Mouse (Mus musculus) myocyte (in vitro differentiated cells): Measurements from ENCODE around the gene Elmsan1. TPM values are rescaled to one million over a fixed set of nuclear protein-coding genes. Genes with fewer than 3 reads are reported as not detected.
A peak's percentile ranks its signal among the peaks of the same experiment; 100 is the strongest.

Experiments used
- H3K27me3 ChIP-seq: one replicate; pipeline ENCODE4 v1.6.1; 2011; ENCODE audit not compliant: control insufficient read depth, insufficient read depth, insufficient read length
- H3K36me3 ChIP-seq: one replicate; pipeline ENCODE4 v1.6.1; 2011; ENCODE audit not compliant: control insufficient read depth, insufficient read depth
- H3K4me2 ChIP-seq: one replicate; pipeline ENCODE4 v1.6.1; 2011; ENCODE audit warnings: low read depth, control low read depth
- H3K4me3 ChIP-seq: one replicate; pipeline ENCODE4 v1.5.1; 2011; ENCODE audit warnings: mild to moderate bottlenecking, control low read depth, moderate library complexity
- H3K79me2 ChIP-seq: one replicate; pipeline ENCODE4 v1.6.1; 2011; ENCODE audit not compliant: control insufficient read depth, insufficient read depth
- H3ac ChIP-seq: one replicate; pipeline ENCODE4 v1.6.1; 2011; ENCODE audit not compliant: control insufficient read depth, insufficient read length
- CEBPB ChIP-seq: IDR thresholded peaks from 2 replicates; pipeline ENCODE4 v1.6.1; 2011; ENCODE audit warnings: mild to moderate bottlenecking, moderate library complexity; ENCODE audit not compliant: poor library complexity, insufficient read depth, severe bottlenecking
- E2F4 ChIP-seq: IDR thresholded peaks from one replicate; pipeline ENCODE4 v1.6.1; 2011; ENCODE audit warnings: mild to moderate bottlenecking, control low read depth, moderate library complexity; ENCODE audit not compliant: insufficient read depth
- MAX ChIP-seq: IDR thresholded peaks from one replicate; pipeline ENCODE4 v1.6.1; 2011; ENCODE audit warnings: low read depth, mild to moderate bottlenecking, control low read depth
- MYOD1 ChIP-seq, 3 experiments: IDR thresholded peaks; one replicate each; pipeline ENCODE4 v1.6.1; 2011; ENCODE audit warnings: control low read depth in 2 of 3, low read depth in 2 of 3, mild to moderate bottlenecking in 2 of 3, moderate library complexity in 1 of 3; ENCODE audit not compliant: insufficient read length in 2 of 3, control insufficient read depth in 1 of 3
- MYOG ChIP-seq, 3 experiments: IDR thresholded peaks; one replicate each; pipeline ENCODE4 v1.6.1; 2011; ENCODE audit warnings: control low read depth in 2 of 3, low read depth in 2 of 3, mild to moderate bottlenecking in 2 of 3; ENCODE audit not compliant: insufficient read length in 2 of 3, control insufficient read depth in 1 of 3, insufficient read depth in 1 of 3
- POLR2A ChIP-seq: IDR thresholded peaks from one replicate; pipeline ENCODE4 v1.6.1; 2011; ENCODE audit warnings: low read depth, mild to moderate bottlenecking, control low read depth, moderate library complexity; ENCODE audit not compliant: insufficient read length
- POLR2AphosphoS2 ChIP-seq: IDR thresholded peaks from one replicate; pipeline ENCODE4 v1.6.1; 2011; ENCODE audit warnings: low read depth, control low read depth; ENCODE audit not compliant: insufficient read length
- REST ChIP-seq: IDR thresholded peaks from one replicate; pipeline ENCODE4 v1.6.1; 2011; ENCODE audit warnings: mild to moderate bottlenecking, control low read depth, moderate library complexity; ENCODE audit not compliant: insufficient read depth, insufficient read length
- SRF ChIP-seq: IDR thresholded peaks from one replicate; pipeline ENCODE4 v1.6.1; 2011; ENCODE audit warnings: low read depth; ENCODE audit not compliant: control insufficient read depth, insufficient read length
- TCF12 ChIP-seq: IDR thresholded peaks from one replicate; pipeline ENCODE4 v1.6.1; 2011; ENCODE audit warnings: mild to moderate bottlenecking, control low read depth; ENCODE audit not compliant: poor library complexity, insufficient read depth, severe bottlenecking
- TCF3 ChIP-seq: IDR thresholded peaks from one replicate; pipeline ENCODE4 v1.6.1; 2011; ENCODE audit warnings: low read depth, control low read depth; ENCODE audit not compliant: insufficient read length
- USF1 ChIP-seq: IDR thresholded peaks from one replicate; pipeline ENCODE4 v1.6.1; 2011; ENCODE audit warnings: low read depth, mild to moderate bottlenecking, control low read depth, moderate library complexity
- polyA plus RNA-seq: library from polyadenylated mRNA; unstranded; fragments of >200 nt; fragmentation: generic; extraction: Trizol; gene quantifications from one replicate; pipeline ENCODE4 v1.2.1, GENCODE M21; 2012; ENCODE audit warnings: missing spikeins

Elmsan1 gene
- polyA plus RNA-seq, 1 experiment: 13.7 TPM

- peaks cover 9% of the 10 kb centered on the region for H3K36me3 ChIP-seq
- H3K4me3 ChIP-seq: no peak overlapping the region
- no peaks in the 10 kb centered on the region for H3K27me3 ChIP-seq
- peak overlapping the region; percentile 98 for H3K4me2 ChIP-seq
- H3K79me2 ChIP-seq: peaks cover 87% of the 10 kb centered on the region
- TF ChIP-seq TCF3: no peak
- no peak for TF ChIP-seq POLR2AphosphoS2
- TF ChIP-seq MYOD1 (IDR thresholded peaks at IDR 0.05; ENCODE audit: control insufficient read depth in 1 of 3, insufficient read length in 2 of 3, low read depth in 2 of 3): no peak
- no peak for TF ChIP-seq REST
- TF ChIP-seq SRF: no peak
- TF ChIP-seq MYOG (IDR thresholded peaks at IDR 0.05; ENCODE audit: control insufficient read depth in 1 of 3, insufficient read depth in 1 of 3, insufficient read length in 2 of 3, low read depth in 2 of 3): no peak
- no peak for TF ChIP-seq MAX
- no peak for TF ChIP-seq USF1
- TF ChIP-seq TCF12: no peak
- TF ChIP-seq CEBPB: no peak
- no peak for TF ChIP-seq E2F4
- no peak for TF ChIP-seq POLR2A
- no peak overlapping the region for H3ac ChIP-seq
Measured at GRCm38 (mm10) chr12:84176886-84177765, 41.6 kb downstream of the Elmsan1 start.

- Histone ChIP-seq H3ac (no peak overlapping the region), H3K27me3 (no peaks in the 10 kb centered on the region), H3K36me3 (peaks cover 16% of the 10 kb centered on the region), H3K4me3 (peak overlapping the region; percentile 21), H3K4me2 (peak overlapping the region; percentile 98), H3K79me2 (peaks cover 87% of the 10 kb centered on the region)
- peak; percentile 17 for TF ChIP-seq POLR2A
- peak; percentile 67 for TF ChIP-seq USF1
- TF ChIP-seq REST: no peak
- TF ChIP-seq TCF3: no peak
Measured at GRCm38 (mm10) chr12:84176126-84176769, 42.4 kb downstream of the Elmsan1 start.

- TF ChIP-seq POLR2A (peak; percentile 49), E2F4 (no peak), POLR2AphosphoS2 (no peak), MYOG (IDR thresholded peaks at IDR 0.05; ENCODE audit: control insufficient read depth in 1 of 3, insufficient read depth in 1 of 3, insufficient read length in 2 of 3, low read depth in 2 of 3) (no peak), REST (no peak), USF1 (no peak), TCF3 (no peak), MAX (no peak), CEBPB (no peak)
- H3K4me3 ChIP-seq: peak overlapping the region; percentile 21
- peaks cover 87% of the 10 kb centered on the region for H3K79me2 ChIP-seq
- H3ac ChIP-seq: no peak overlapping the region
- peak overlapping the region; percentile 98 for H3K4me2 ChIP-seq
- peaks cover 20% of the 10 kb centered on the region for H3K36me3 ChIP-seq
- no peaks in the 10 kb centered on the region for H3K27me3 ChIP-seq
Measured at GRCm38 (mm10) chr12:84175659-84176061, 43.0 kb downstream of the Elmsan1 start.

- Histone ChIP-seq H3K79me2 (peaks cover 87% of the 10 kb centered on the region), H3K27me3 (no peaks in the 10 kb centered on the region), H3K36me3 (peaks cover 20% of the 10 kb centered on the region), H3K4me2 (peak overlapping the region; percentile 98), H3K4me3 (peak overlapping the region; percentile 21), H3ac (no peak overlapping the region)
- TF ChIP-seq SRF: no peak
- TF ChIP-seq MYOG (IDR thresholded peaks at IDR 0.05; ENCODE audit: control insufficient read depth in 1 of 3, insufficient read depth in 1 of 3, insufficient read length in 2 of 3, low read depth in 2 of 3): peak; percentile 24 to 86 (median 73)
- TF ChIP-seq POLR2AphosphoS2: no peak
- no peak for TF ChIP-seq E2F4
- TF ChIP-seq MYOD1 (IDR thresholded peaks at IDR 0.05; ENCODE audit: control insufficient read depth in 1 of 3, insufficient read length in 2 of 3, low read depth in 2 of 3): peak; percentile 69 to 87 (median 71)
- TF ChIP-seq CEBPB: peak; percentile 66
Measured at GRCm38 (mm10) chr12:84174871-84175270, 43.8 kb downstream of the Elmsan1 start.
